Mouse (Mus musculus) stomach, embryonic 16.5 days (tissue): Measurements from ENCODE around the gene Sult1a1. TPM values are rescaled to one million over a fixed set of nuclear protein-coding genes. Genes with fewer than 3 reads are reported as not detected.

ENCODE experiments used
- ATAC-seq: fragments of 200-750 bp; cut with Nextera tagmentation; 2 replicates; pipeline ENCODE4 v1.8.0; 2017; ENCODE audit warnings: moderate number of reproducible peaks, moderate TSS enrichment; ENCODE audit not compliant: insufficient read depth, low FRiP score
- H3K27ac ChIP-seq: fragments of 300-500 bp; sonication (generic); 2 replicates; pipeline ENCODE4 v1.5.1; 2014; ENCODE audit warnings: low read length
- H3K27me3 ChIP-seq: fragments of 300-500 bp; sonication (generic); 2 replicates; pipeline ENCODE4 v1.6.1; 2014; ENCODE audit warnings: low read length, control low read depth, mixed read lengths; ENCODE audit not compliant: control insufficient read depth, insufficient read depth
- H3K36me3 ChIP-seq: fragments of 300-500 bp; sonication (generic); 2 replicates; pipeline ENCODE4 v1.6.1; 2014; ENCODE audit warnings: low read length; ENCODE audit not compliant: control insufficient read depth, insufficient read depth
- H3K4me1 ChIP-seq: fragments of 300-500 bp; sonication (generic); 2 replicates; pipeline ENCODE4 v1.6.1; 2014; ENCODE audit warnings: low read length, control low read depth, mixed read lengths; ENCODE audit not compliant: control insufficient read depth, insufficient read depth
- H3K4me2 ChIP-seq: fragments of 300-500 bp; sonication (generic); 2 replicates; pipeline ENCODE4 v1.6.1; 2014; ENCODE audit warnings: low read depth, low read length, mixed read lengths
- H3K4me3 ChIP-seq: fragments of 300-500 bp; sonication (generic); replicated peaks from 2 replicates; pipeline ENCODE4 v1.5.1; 2014; ENCODE audit warnings: mild to moderate bottlenecking, low read length
- H3K9ac ChIP-seq: fragments of 300-500 bp; sonication (generic); 2 replicates; pipeline ENCODE4 v1.6.1; 2014; ENCODE audit warnings: low read length
- H3K9me3 ChIP-seq: fragments of 300-500 bp; sonication (generic); replicated peaks from 2 replicates; pipeline ENCODE4 v1.6.1; 2016; ENCODE audit warnings: low read length, control low read depth; ENCODE audit not compliant: control insufficient read depth
- WGBS: fragments of 180-500 bp; shearing (Covaris S2); extraction: QIAGEN DNeasy Blood & Tissue Kit; methylation state at CpG from one replicate; pipeline ENCODE4 v1.1.7; 2014; 5-methylcytosine and 5-hydroxymethylcytosine counted together
- polyA plus RNA-seq: library from polyadenylated mRNA; unstranded; fragments of >200 nt; fragmentation: Nextera tagmentation; extraction: Ambion mirVana; gene quantifications from 2 replicates; pipeline ENCODE4 v1.2.1, GENCODE M21; 2015

The Sult1a1 gene
- polyA plus RNA-seq, 1 experiment from 2014 or later, result 11.9 TPM

- Histone ChIP-seq H3K36me3 (no peaks in the 10 kb centered on the region), H3K4me2 (no peak overlapping the region), H3K27me3 (no peaks in the 10 kb centered on the region), H3K4me3 (no peak overlapping the region), H3K9ac (no peak overlapping the region), H3K27ac (no peak overlapping the region), H3K4me1 (no peaks in the 10 kb centered on the region), H3K9me3 (no peaks in the 10 kb centered on the region)
- WGBS, result 88% methylated on average over 3 of the region's 3 CpGs
- ATAC-seq, result no peak
Measured at GRCm38 (mm10) chr7:126659771-126660170, 16.5 kb downstream of the Sult1a1 start.

- H3K9ac ChIP-seq, result no peak overlapping the region
- 87% methylated on average over 1 of the region's 1 CpGs for WGBS
- no peak overlapping the region for H3K4me3 ChIP-seq
- H3K4me2 ChIP-seq, result no peak overlapping the region
- no peak overlapping the region for H3K27ac ChIP-seq
- H3K27me3 ChIP-seq, result no peaks in the 10 kb centered on the region
- no peaks in the 10 kb centered on the region for H3K4me1 ChIP-seq
- no peaks in the 10 kb centered on the region for H3K36me3 ChIP-seq
- no peak for ATAC-seq
- no peaks in the 10 kb centered on the region for H3K9me3 ChIP-seq
Measured at GRCm38 (mm10) chr7:126657522-126657921, 18.7 kb downstream of the Sult1a1 start.

- H3K27me3 ChIP-seq, result no peaks in the 10 kb centered on the region
- no peak overlapping the region for H3K4me2 ChIP-seq
- H3K9ac ChIP-seq, result no peak overlapping the region
- H3K4me1 ChIP-seq, result no peaks in the 10 kb centered on the region
- no peaks in the 10 kb centered on the region for H3K9me3 ChIP-seq
- 88% methylated on average over 3 of the region's 3 CpGs for WGBS
- no peak overlapping the region for H3K4me3 ChIP-seq
- H3K27ac ChIP-seq, result no peak overlapping the region; the same call in 1 of the 2 replicates
- ATAC-seq, result no peak
- H3K36me3 ChIP-seq, result no peaks in the 10 kb centered on the region
Measured at GRCm38 (mm10) chr7:126655695-126656094, 20.5 kb downstream of the Sult1a1 start.

GRCm38 (mm10) chr7:126653991-126654390 lies 22.2 kb downstream of the Sult1a1 start:
- Histone ChIP-seq H3K9me3 (no peaks in the 10 kb centered on the region), H3K4me3 (no peak overlapping the region), H3K9ac (no peak overlapping the region), H3K36me3 (no peaks in the 10 kb centered on the region), H3K27ac (no peak overlapping the region), H3K4me1 (0 out of 2 replicates have a peak, but pooled peaks cover 3% of the 10 kb centered on the region), H3K4me2 (no peak overlapping the region), H3K27me3 (no peaks in the 10 kb centered on the region)
- ATAC-seq, result no peak
- 73% methylated on average over 2 of the region's 2 CpGs for WGBS

GRCm38 (mm10) chr7:126650852-126651251 lies 25.4 kb downstream of the Sult1a1 start:
- WGBS, result 31% methylated on average over 2 of the region's 2 CpGs
- H3K36me3 ChIP-seq, result no peaks in the 10 kb centered on the region
- no peaks in the 10 kb centered on the region for H3K9me3 ChIP-seq
- H3K27ac ChIP-seq, result no peak overlapping the region
- H3K4me2 ChIP-seq, result no peak overlapping the region
- no peak for ATAC-seq
- H3K4me3 ChIP-seq, result no peak overlapping the region
- peaks cover 9% of the 10 kb centered on the region; the same call in 1 of the 2 replicates for H3K4me1 ChIP-seq
- no peaks in the 10 kb centered on the region for H3K27me3 ChIP-seq
- no peak overlapping the region for H3K9ac ChIP-seq

GRCm38 (mm10) chr7:126649231-126650051 lies 26.8 kb downstream of the Sult1a1 start, which contains the start of gene Sgf29:
Gene Sgf29 (plus strand): TSS chr7:126649309.
- peak within 1 kb of the TSS; percentile 89 for H3K27ac ChIP-seq
- H3K4me1 ChIP-seq, result peaks cover 9% of the 10 kb centered on the region; the same call in 1 of the 2 replicates
- WGBS, result 1% methylated on average over 57 of the region's 57 CpGs
- H3K4me2 ChIP-seq, result peak within 1 kb of the TSS; percentile 71
- H3K4me3 ChIP-seq, result peak within 1 kb of the TSS; percentile 69
- H3K9me3 ChIP-seq, result no peaks in the 10 kb centered on the region
- no peaks in the 10 kb centered on the region for H3K36me3 ChIP-seq
- H3K27me3 ChIP-seq, result no peaks in the 10 kb centered on the region
- peak; percentile 98 for ATAC-seq
- H3K9ac ChIP-seq, result peak within 1 kb of the TSS; percentile 77

- Histone ChIP-seq H3K4me3 (no peak overlapping the region), H3K36me3 (no peaks in the 10 kb centered on the region)
Measured at GRCm38 (mm10) chr7:126648486-126648885, 27.7 kb downstream of the Sult1a1 start.

GRCm38 (mm10) chr7:126645708-126646107 lies 30.5 kb downstream of the Sult1a1 start:
- Histone ChIP-seq H3K4me1 (peaks cover 9% of the 10 kb centered on the region; the same call in 1 of the 2 replicates), H3K9me3 (no peaks in the 10 kb centered on the region), H3K36me3 (no peaks in the 10 kb centered on the region), H3K9ac (no peak overlapping the region), H3K27me3 (no peaks in the 10 kb centered on the region), H3K4me3 (no peak overlapping the region), H3K27ac (no peak overlapping the region), H3K4me2 (no peak overlapping the region)
- 67% methylated on average over 5 of the region's 5 CpGs for WGBS
- no peak for ATAC-seq

More at GRCm38 (mm10) chr7:126648486-126648885, 27.7 kb downstream of the Sult1a1 start:
- Histone ChIP-seq H3K27ac (no peak overlapping the region), H3K9ac (no peak overlapping the region), H3K4me2 (peak overlapping the region; percentile 71), H3K9me3 (no peaks in the 10 kb centered on the region), H3K4me1 (peaks cover 9% of the 10 kb centered on the region; the same call in 1 of the 2 replicates), H3K27me3 (no peaks in the 10 kb centered on the region)
- WGBS, result 70% methylated on average over 4 of the region's 4 CpGs
- ATAC-seq, result no peak

- H3K4me3 ChIP-seq, result no peak overlapping the region
Measured at GRCm38 (mm10) chr7:126644914-126645313, 31.3 kb downstream of the Sult1a1 start.

More at GRCm38 (mm10) chr7:126644914-126645313, 31.3 kb downstream of the Sult1a1 start:
- H3K4me2 ChIP-seq, result no peak overlapping the region
- no peak for ATAC-seq
- H3K27ac ChIP-seq, result no peak overlapping the region
- no peaks in the 10 kb centered on the region for H3K27me3 ChIP-seq
- H3K4me1 ChIP-seq, result peaks cover 9% of the 10 kb centered on the region; the same call in 1 of the 2 replicates
- no peaks in the 10 kb centered on the region for H3K36me3 ChIP-seq
- no peak overlapping the region for H3K9ac ChIP-seq
- H3K9me3 ChIP-seq, result no peaks in the 10 kb centered on the region
